Mouse (Mus musculus) kidney, adult 9 months (tissue): ENCODE measurements at regions not wholly inside any gene's neighbourhood (a gene's known extent, or its start where the extent isn't known, plus 50 kb on each side); places are given as distances from the start of the nearest gene placed in this dataset.

Source experiments
- DNase-seq: peaks from one replicate; pipeline ENCODE4 v3.0.0; 2022

GRCm38 (mm10) chr7:68851981-68852575 lies 103.0 kb upstream of the Arrdc4 start:
- no peak for DNase-seq

GRCm38 (mm10) chr7:68844606-68845005 lies 95.6 kb upstream of the Arrdc4 start:
- DNase-seq, result no peak

- peak; percentile 41 for DNase-seq
Observed at GRCm38 (mm10) chr7:68843374-68843773, 94.3 kb upstream of the Arrdc4 start.

- DNase-seq, result peak; percentile 20
Observed at GRCm38 (mm10) chr7:68833977-68834791, 85.1 kb upstream of the Arrdc4 start.

- DNase-seq, result no peak
Observed at GRCm38 (mm10) chr7:68833517-68833916, 84.5 kb upstream of the Arrdc4 start.

- peak; percentile 73 for DNase-seq
Observed at GRCm38 (mm10) chr7:68829861-68830260, 80.8 kb upstream of the Arrdc4 start.

GRCm38 (mm10) chr7:68824399-68824798 lies 75.4 kb upstream of the Arrdc4 start:
- DNase-seq, result no peak

GRCm38 (mm10) chr7:68823646-68824045 lies 74.6 kb upstream of the Arrdc4 start:
- DNase-seq, result no peak

- peak; percentile 58 for DNase-seq
Observed at GRCm38 (mm10) chr7:68823189-68823588, 74.1 kb upstream of the Arrdc4 start.

- no peak for DNase-seq
Observed at GRCm38 (mm10) chr7:68814823-68815666, 66.0 kb upstream of the Arrdc4 start.

- no peak for DNase-seq
Observed at GRCm38 (mm10) chr7:68809782-68810181, 60.7 kb upstream of the Arrdc4 start.
